Mouse (Mus musculus) small intestine, adult 2 months (tissue): Measurements from ENCODE around the gene Rpp25l.
"Not testable (repeated sequence)": the region's sequence is repeated elsewhere in the genome, so short reads cannot be mapped to it uniquely, and the experiment has no call there.

Experiments used
- CTCF ChIP-seq: fragments of 200-500 bp; IDR thresholded peaks from 2 replicates; pipeline ENCODE4 v1.5.1; 2012; ENCODE audit warnings: low read depth, mild to moderate bottlenecking, control low read depth, inconsistent platforms, low read length, moderate library complexity, mixed read lengths; ENCODE audit not compliant: insufficient replicate concordance, insufficient read length; ENCODE audit errors: extremely low read depth
- POLR2A ChIP-seq: fragments of 200-500 bp; IDR thresholded peaks from 2 replicates; pipeline ENCODE4 v1.6.1; 2012; ENCODE audit warnings: low read depth, mild to moderate bottlenecking, control low read depth, inconsistent platforms, low read length, moderate library complexity

DNA sequence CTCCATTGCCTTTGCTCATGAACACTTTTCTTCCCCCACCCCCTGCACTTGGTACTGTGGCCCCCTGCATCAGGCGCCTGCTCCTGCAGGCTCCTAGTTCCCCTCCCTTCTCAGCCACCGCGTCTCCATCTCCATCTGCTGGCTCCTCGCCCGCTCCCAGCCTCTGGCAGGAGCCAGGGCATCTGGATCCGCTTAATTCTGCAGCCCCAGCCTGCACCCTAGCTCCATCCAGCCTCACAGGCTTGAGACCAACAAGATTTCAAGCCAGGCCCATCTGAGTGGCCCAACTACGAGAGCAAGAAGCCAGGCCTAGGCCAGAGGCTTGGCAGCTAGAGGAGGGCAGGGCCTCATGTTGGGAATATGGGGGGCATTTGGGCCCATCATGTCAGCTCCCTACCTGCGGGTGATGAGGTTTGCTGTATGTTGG, 49.4 kb upstream of the Rpp25l start:
- TF ChIP-seq POLR2A, CTCF: not testable (repeated sequence)
